Mouse (Mus musculus): ENCODE results near the gene Pif1.

Pif1 gene

GRCm38 (mm10) chr9:65593596-65593995 lies 6.6 kb downstream of the Pif1 start:
- peak; percentile 98 for DNase-seq (ENCODE audit: low read depth, low spot score)

DNA sequence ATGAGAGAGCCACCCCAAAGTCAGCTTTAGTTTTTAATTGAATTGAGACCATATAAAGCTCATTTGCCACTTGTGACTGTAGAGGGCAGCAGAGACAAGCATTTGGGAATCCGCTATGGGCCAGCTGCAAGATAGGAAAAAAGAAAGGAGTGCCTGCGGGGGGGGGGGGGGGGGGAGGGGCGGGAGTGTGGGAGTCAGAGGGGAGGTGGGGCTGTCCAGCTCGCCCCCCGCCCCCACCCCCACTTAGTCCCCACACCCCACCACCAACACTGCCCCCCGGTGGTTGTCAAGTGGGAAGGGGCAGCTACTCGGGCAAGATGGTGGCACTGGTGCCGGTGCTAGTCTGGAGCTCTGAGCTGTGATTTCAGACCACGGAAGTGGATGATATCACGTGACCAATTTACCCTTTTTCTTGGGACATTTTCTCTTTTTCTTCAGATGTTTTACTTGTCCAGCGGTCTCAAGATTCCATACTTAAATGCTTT lies 11.8 kb downstream of the Pif1 start:
- peak; percentile 87 for DNase-seq (ENCODE audit: low read depth, low spot score)

DNA sequence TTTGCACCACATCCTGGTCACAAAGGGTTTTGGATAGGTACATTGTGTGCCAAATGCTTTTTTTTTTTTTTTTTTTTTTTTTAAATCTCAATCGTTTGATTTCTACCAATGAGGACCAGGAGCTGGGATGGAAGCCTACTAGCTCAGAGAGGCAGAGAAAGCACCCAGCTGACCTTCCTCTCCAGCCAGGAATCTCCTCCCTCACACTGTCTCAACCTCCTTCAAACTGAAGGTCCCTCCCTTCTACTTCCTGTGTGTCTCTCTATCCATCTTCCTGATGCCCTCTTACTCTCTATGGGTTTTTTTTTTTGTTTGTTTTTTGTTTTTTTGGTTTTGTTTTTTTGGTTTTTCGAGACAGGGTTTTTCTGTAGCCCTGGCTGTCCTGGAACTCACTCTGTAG lies 14.0 kb downstream of the Pif1 start:
- peak; percentile 82 for DNase-seq (ENCODE audit: low read depth, low spot score)

- peak; percentile 76 for DNase-seq (ENCODE audit: low read depth, low spot score)
Measured at GRCm38 (mm10) chr9:65603401-65604102, 16.6 kb downstream of the Pif1 start.

DNA sequence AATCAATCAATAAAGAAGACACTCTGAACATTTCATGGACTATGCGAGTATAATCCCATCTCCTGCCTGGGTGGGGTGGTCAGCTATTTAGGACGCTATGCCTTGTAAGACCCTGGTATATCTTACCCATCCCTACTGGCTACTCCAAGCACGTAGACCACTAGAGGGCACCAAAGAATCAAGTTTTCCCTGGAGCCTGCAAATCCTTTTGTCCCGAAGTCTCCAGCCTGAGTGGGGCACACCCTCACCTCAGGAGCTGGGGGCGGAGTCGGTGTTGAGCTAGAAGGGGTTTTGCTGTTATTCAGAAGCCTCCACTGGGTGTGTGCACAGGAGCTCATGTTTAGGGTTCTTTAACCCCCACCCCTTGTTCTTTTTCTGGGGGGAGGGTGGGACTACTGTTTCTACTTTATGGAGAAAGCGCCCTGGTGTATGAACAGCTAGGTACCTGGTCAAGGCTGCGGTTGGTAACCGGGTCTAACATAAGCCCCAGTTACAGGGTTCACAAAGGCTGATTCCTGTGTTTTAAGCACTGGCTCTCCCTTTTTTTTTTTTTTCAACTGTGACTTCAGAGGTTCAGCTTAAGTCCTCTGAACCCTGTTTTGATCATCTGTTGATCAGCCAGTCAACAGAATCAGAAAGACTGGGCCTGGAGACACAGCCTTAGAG lies 18.6 kb downstream of the Pif1 start:
- DNase-seq (ENCODE audit: low read depth, low spot score) = peak; percentile 98

DNA sequence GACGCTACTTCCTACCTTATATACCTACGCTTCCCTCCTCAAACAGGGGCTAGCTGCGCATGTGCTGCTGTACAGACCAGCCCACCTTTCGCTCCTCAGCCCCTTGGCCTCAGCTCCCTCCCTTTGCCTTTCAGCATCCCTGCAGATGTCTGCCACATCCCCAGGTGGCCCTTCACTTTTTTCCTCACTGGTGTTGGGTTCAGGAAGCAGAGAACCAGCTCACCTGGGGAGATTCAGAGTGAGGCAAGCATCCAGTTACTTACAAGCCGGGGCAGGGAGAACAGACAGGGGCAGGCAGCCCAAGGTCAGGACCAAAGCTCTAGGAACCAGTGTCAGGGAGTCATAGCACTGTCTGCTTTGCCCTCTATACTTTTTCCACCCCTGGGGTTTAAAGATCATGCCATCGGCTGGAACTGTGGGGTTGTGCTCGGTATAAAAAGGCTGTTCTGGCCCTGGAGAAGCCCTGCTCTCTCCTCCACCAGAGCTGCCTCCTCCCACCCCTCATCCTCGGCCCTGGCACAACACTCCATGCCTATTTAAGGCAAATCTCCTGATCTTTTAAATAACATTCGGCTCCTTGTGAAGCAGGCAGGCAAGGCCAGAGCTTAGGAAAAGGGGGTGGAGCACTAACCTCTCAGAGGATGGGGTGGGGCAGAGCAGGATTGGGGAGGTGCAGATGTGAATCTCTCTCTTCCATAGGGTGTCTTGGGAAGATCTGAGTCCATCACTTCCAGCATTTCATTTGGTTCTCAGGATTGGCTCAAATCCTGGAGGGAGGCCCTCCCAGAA lies 19.6 kb downstream of the Pif1 start:
- DNase-seq (ENCODE audit: low read depth, low spot score) = peak; percentile 88

DNA sequence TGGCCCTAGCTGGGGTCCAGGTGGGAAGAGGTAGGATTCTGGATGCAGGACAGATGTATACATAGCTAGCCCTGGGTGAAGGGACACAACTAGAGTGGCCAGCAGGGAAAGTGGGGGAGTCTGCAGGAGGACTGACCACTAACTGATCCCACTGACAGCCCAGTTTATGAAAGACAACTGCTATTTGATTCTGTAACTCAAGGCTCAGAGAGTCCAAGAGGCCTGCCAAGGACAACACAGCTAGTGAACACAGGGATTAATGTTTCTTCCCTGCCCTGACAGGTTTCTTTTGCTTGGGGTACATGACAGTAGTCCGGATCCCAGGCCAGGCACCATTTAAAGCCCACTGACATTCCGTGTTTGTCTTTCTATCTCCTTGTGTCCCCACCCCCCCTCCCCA lies 20.2 kb downstream of the Pif1 start:
- DNase-seq (ENCODE audit: low read depth, low spot score) = no peak

GRCm38 (mm10) chr9:65611969-65612486 lies 25.1 kb downstream of the Pif1 start:
- no peak for DNase-seq (ENCODE audit: low read depth, low spot score)

GRCm38 (mm10) chr9:65613098-65613497 lies 26.1 kb downstream of the Pif1 start:
- no peak for DNase-seq (ENCODE audit: low read depth, low spot score)

GRCm38 (mm10) chr9:65619311-65619710 lies 32.4 kb downstream of the Pif1 start:
- DNase-seq (ENCODE audit: low read depth, low spot score) = peak; percentile 82

DNA sequence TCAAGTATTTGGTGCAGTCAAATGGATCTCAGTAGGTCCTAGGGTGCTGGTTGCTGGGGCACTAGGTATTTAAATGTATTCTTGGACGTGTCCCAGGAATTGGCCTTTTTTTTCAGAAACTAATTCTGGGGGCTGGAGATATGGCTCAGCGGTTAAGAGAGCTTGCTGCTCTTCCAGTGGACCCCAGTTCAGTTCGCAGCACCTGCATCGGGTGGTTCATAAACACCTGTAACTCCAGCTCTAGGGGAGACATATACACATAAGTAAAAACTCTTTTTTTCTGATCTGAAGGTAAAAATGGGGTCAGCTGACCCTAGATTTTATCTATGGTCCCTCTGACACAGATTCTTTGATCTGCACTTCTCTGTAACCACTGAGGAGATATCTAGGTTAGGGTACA lies 34.2 kb downstream of the Pif1 start:
- DNase-seq (ENCODE audit: low read depth, low spot score) = no peak

DNA sequence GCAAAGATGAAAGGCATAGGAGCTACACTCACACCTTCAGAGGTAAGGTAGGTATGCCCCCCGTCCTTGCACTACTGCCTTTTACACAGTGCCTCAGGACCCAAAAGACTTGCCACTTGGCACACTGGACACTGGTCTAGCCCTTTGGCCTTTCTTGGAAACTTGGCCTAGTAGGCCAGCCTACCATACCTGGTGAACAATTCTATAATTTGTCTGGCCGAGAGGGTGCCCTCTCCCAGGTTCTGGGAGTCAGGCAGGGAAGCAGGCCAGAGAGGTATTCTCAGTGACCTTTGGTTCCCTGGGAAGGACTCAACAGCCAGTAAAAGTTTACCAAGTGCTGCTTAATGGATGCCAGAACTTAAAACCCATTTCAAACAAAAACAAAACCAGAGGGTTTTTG lies 34.7 kb downstream of the Pif1 start:
- DNase-seq (ENCODE audit: low read depth, low spot score) = no peak

- DNase-seq (ENCODE audit: low read depth, low spot score) = no peak
Measured at GRCm38 (mm10) chr9:65622826-65623225, 35.9 kb downstream of the Pif1 start.

GRCm38 (mm10) chr9:65624266-65624665 lies 37.3 kb downstream of the Pif1 start:
- no peak for DNase-seq (ENCODE audit: low read depth, low spot score)

GRCm38 (mm10) chr9:65629025-65629766 lies 42.2 kb downstream of the Pif1 start, which contains the start of gene Rbpms2:
Rbpms2 (plus strand) TSS chr9:65629648.
- peak; percentile 86 for DNase-seq (ENCODE audit: low read depth, low spot score)

GRCm38 (mm10) chr9:65629767-65630630 lies 43.0 kb downstream of the Pif1 start:
- DNase-seq (ENCODE audit: low read depth, low spot score) = peak; percentile 86

DNA sequence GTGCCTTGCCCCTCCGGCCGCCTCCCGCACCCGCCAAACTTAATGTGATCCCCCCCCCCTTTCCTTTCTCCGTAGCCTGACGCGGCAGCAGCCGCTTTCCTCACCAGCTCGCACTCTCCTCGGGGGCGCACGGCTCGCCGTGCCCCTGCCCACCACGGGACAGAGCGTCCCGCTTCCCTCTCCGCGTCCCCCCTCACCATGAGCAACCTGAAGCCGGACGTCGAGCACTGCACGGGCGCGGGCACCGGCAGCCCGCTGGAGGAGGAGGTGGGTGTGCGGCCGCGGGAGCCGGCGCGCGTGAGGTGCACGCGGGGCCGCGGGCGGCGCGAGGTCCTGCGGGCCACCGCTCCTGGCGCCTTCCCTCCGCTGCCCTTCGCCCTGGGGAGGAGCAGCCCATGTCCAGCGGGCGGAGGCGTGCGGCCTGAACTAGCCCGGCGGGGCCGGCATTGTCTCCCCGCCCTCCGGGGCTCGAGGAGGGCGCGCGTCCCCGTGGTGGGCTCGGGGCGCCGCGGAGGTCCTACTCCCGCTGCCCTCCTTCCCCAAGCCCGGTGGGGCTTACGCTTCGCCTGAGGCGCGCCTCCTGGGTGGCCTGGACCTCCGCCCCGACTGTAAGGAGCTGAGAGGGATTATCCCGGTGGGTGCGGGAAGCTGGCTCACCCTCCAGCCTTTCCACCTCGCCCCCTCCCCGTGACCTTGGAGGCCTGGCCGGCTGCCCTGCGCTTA lies 43.8 kb downstream of the Pif1 start:
- DNase-seq (ENCODE audit: low read depth, low spot score) = peak; percentile 54

GRCm38 (mm10) chr9:65631354-65632021 lies 44.5 kb downstream of the Pif1 start:
- DNase-seq (ENCODE audit: low read depth, low spot score) = no peak

DNA sequence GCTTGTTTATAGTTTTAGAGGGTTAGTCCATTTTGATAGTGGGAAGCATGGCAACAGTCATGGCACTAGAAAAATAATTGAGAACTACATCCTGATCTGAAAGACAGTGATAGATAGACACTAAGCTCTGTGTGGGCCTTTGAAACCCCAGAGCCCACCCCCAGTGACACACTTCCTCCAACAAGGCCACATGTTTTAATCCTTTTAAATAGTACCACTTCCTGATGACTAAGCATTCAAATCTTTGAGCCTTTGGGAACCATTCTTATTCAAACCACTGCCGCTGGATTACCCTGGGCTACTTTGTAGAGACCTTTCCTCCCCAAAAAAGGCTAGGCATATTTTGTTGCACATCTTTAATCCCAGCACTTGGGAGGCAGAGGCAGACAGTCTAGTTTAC lies 48.8 kb downstream of the Pif1 start:
- DNase-seq (ENCODE audit: low read depth, low spot score) = peak; percentile 66

Data from ZHBTc4 (cell line).